Mouse (Mus musculus): ENCODE measurements around the gene Ccdc6.

Ccdc6 gene

GRCm38 (mm10) chr10:70128408-70128807 is 31.5 kb downstream of the Ccdc6 start:
- in situ Hi-C loops (cut with MboI, MseI), result loop anchor here (25.0 kb wide), 1 partner anchor 766 kb away; the partner anchor contains the start of gene Cdk1

- in situ Hi-C loops (cut with MboI, MseI), result loop anchor here (25.0 kb wide), 1 partner anchor 770 kb away; the partner anchor contains the start of gene Cdk1
Observed at GRCm38 (mm10) chr10:70132087-70132560, 35.2 kb downstream of the Ccdc6 start.

GRCm38 (mm10) chr10:70132714-70133113 is 35.8 kb downstream of the Ccdc6 start:
- in situ Hi-C loops (cut with MboI, MseI), result loop anchor here (25.0 kb wide), 1 partner anchor 770 kb away; the partner anchor contains the start of gene Cdk1

GRCm38 (mm10) chr10:70133188-70133587 is 36.3 kb downstream of the Ccdc6 start:
- in situ Hi-C loops (cut with MboI, MseI), result loop anchor here (25.0 kb wide), 1 partner anchor 771 kb away; the partner anchor contains the start of gene Cdk1

GRCm38 (mm10) chr10:70135680-70136079 is 38.8 kb downstream of the Ccdc6 start:
- in situ Hi-C loops (cut with MboI, MseI), result loop anchor here (25.0 kb wide), 1 partner anchor 773 kb away; the partner anchor contains the start of gene Cdk1

- in situ Hi-C loops (cut with MboI, MseI), result loop anchor here (25.0 kb wide), 1 partner anchor 775 kb away; the partner anchor contains the start of gene Cdk1
Observed at GRCm38 (mm10) chr10:70137652-70138051, 40.7 kb downstream of the Ccdc6 start.

- in situ Hi-C loops (cut with MboI, MseI), result loop anchor here (25.0 kb wide), 1 partner anchor 776 kb away; the partner anchor contains the start of gene Cdk1
Observed at GRCm38 (mm10) chr10:70138150-70138549, 41.2 kb downstream of the Ccdc6 start.

- in situ Hi-C loops (cut with MboI, MseI), result loop anchor here (25.0 kb wide), 1 partner anchor 777 kb away; the partner anchor contains the start of gene Cdk1
Observed at GRCm38 (mm10) chr10:70139368-70139767, 42.4 kb downstream of the Ccdc6 start.

- in situ Hi-C loops (cut with MboI, MseI), result loop anchor here (25.0 kb wide), 1 partner anchor 778 kb away; the partner anchor contains the start of gene Cdk1
Observed at GRCm38 (mm10) chr10:70140414-70140813, 43.5 kb downstream of the Ccdc6 start.

- in situ Hi-C loops (cut with MboI, MseI), result loop anchor here (25.0 kb wide), 1 partner anchor 780 kb away; the partner anchor contains the start of gene Cdk1
Observed at GRCm38 (mm10) chr10:70142623-70143022, 45.7 kb downstream of the Ccdc6 start.

GRCm38 (mm10) chr10:70144004-70144557 is 47.2 kb downstream of the Ccdc6 start:
- in situ Hi-C loops (cut with MboI, MseI), result loop anchor here (25.0 kb wide), 1 partner anchor 782 kb away; the partner anchor contains the start of gene Cdk1

GRCm38 (mm10) chr10:70145873-70146272 is 49.0 kb downstream of the Ccdc6 start:
- in situ Hi-C loops (cut with MboI, MseI), result loop anchor here (25.0 kb wide), 1 partner anchor 784 kb away; the partner anchor contains the start of gene Cdk1

GRCm38 (mm10) chr10:70149093-70149492 is 52.2 kb downstream of the Ccdc6 start:
- in situ Hi-C loops (cut with MboI, MseI), result loop anchor here (25.0 kb wide), 1 partner anchor 787 kb away; the partner anchor contains the start of gene Cdk1

- in situ Hi-C loops (cut with MboI, MseI), result no loop called here
Observed at GRCm38 (mm10) chr10:70150301-70150700, 53.4 kb downstream of the Ccdc6 start.

GRCm38 (mm10) chr10:70151171-70151570 is 54.2 kb downstream of the Ccdc6 start:
- in situ Hi-C loops (cut with MboI, MseI), result no loop called here

- in situ Hi-C loops (cut with MboI, MseI), result no loop called here
Observed at GRCm38 (mm10) chr10:70152190-70152743, 55.3 kb downstream of the Ccdc6 start.

GRCm38 (mm10) chr10:70153810-70154209 is 56.9 kb downstream of the Ccdc6 start:
- in situ Hi-C loops (cut with MboI, MseI), result no loop called here

- in situ Hi-C loops (cut with MboI, MseI), result no loop called here
Observed at GRCm38 (mm10) chr10:70156431-70157165, 59.7 kb downstream of the Ccdc6 start.

- in situ Hi-C loops (cut with MboI, MseI), result no loop called here
Observed at GRCm38 (mm10) chr10:70159651-70160320, 62.9 kb downstream of the Ccdc6 start.

- in situ Hi-C loops (cut with MboI, MseI), result no loop called here
Observed at GRCm38 (mm10) chr10:70160811-70161210, 63.9 kb downstream of the Ccdc6 start.

GRCm38 (mm10) chr10:70161504-70161903 is 64.6 kb downstream of the Ccdc6 start:
- in situ Hi-C loops (cut with MboI, MseI), result no loop called here

Measured in T-helper 2 cell (primary cell).